Mouse (Mus musculus): ENCODE results near the gene Rasal1.

GRCm38 (mm10) chr5:120652915-120653701 is 4.5 kb downstream of the Rasal1 start:
- TF ChIP-seq CTCF (IDR thresholded peaks at IDR 0.05; ENCODE audit: extremely low read depth, insufficient read depth, insufficient read length, insufficient replicate concordance) (no peak), POLR2A (IDR thresholded peaks at IDR 0.05; ENCODE audit: low read depth, low read length) (no peak)

Measured in spleen, adult 2 months (tissue).